Mouse (Mus musculus) midbrain, embryonic 14.5 days (tissue): ENCODE measurements around the gene Evi5. TPM values are rescaled to one million over a fixed set of nuclear protein-coding genes. Genes with fewer than 3 reads are reported as not detected.

Experiments used
- ATAC-seq: fragments of 200-750 bp; cut with Nextera tagmentation; 2 replicates; pipeline ENCODE4 v1.8.0; 2017; ENCODE audit warnings: moderate number of reproducible peaks, moderate library complexity; ENCODE audit not compliant: low FRiP score, low TSS enrichment
- DNase-seq: peaks from one replicate; pipeline ENCODE4 v3.0.0-alpha.2; 2015
- H3K27ac ChIP-seq: fragments of 300-500 bp; sonication (generic); replicated peaks from 2 replicates; pipeline ENCODE4 v1.5.1; 2014; ENCODE audit warnings: mild to moderate bottlenecking, low read depth, low read length, moderate library complexity
- H3K27me3 ChIP-seq: fragments of 300-500 bp; sonication (generic); 2 replicates; pipeline ENCODE4 v1.6.1; 2014; ENCODE audit warnings: low read length, control low read depth, mixed read lengths; ENCODE audit not compliant: control insufficient read depth, insufficient read depth
- H3K36me3 ChIP-seq: fragments of 300-500 bp; sonication (generic); 2 replicates; pipeline ENCODE4 v1.6.1; 2014; ENCODE audit warnings: low read length, control low read depth; ENCODE audit not compliant: control insufficient read depth, insufficient read depth
- H3K4me1 ChIP-seq: fragments of 300-500 bp; sonication (generic); 2 replicates; pipeline ENCODE4 v1.6.1; 2014; ENCODE audit warnings: mild to moderate bottlenecking, antibody characterized with exemption, low read length, control low read depth; ENCODE audit not compliant: control insufficient read depth, insufficient read depth
- H3K4me2 ChIP-seq: fragments of 300-500 bp; sonication (generic); 2 replicates; pipeline ENCODE4 v1.6.1; 2014; ENCODE audit warnings: mild to moderate bottlenecking, low read length, moderate library complexity
- H3K4me3 ChIP-seq: fragments of 300-500 bp; sonication (generic); replicated peaks from 2 replicates; pipeline ENCODE4 v1.5.1; 2014; ENCODE audit warnings: low read depth, low read length
- H3K9ac ChIP-seq: fragments of 300-500 bp; sonication (generic); replicated peaks from 2 replicates; pipeline ENCODE4 v1.6.1; 2014; ENCODE audit warnings: mild to moderate bottlenecking, low read length, moderate library complexity
- H3K9me3 ChIP-seq: fragments of 300-500 bp; sonication (generic); 2 replicates; pipeline ENCODE4 v1.6.1; 2016; ENCODE audit warnings: low read length, control low read depth, mixed read lengths; ENCODE audit not compliant: control insufficient read depth
- WGBS: fragments of 180-500 bp; shearing (Covaris S2); extraction: QIAGEN DNeasy Blood & Tissue Kit; methylation state at CpG from one replicate; pipeline ENCODE4 v1.1.7; 2014; 5-methylcytosine and 5-hydroxymethylcytosine counted together
- polyA plus RNA-seq: library from polyadenylated mRNA; unstranded; fragments of >200 nt; fragmentation: Nextera tagmentation; extraction: Ambion mirVana; gene quantifications from 2 replicates; pipeline ENCODE4 v1.2.1, GENCODE M21; 2014

Gene Evi5
- polyA plus RNA-seq, 1 experiment from 2014 or later = 40.5 TPM

DNA sequence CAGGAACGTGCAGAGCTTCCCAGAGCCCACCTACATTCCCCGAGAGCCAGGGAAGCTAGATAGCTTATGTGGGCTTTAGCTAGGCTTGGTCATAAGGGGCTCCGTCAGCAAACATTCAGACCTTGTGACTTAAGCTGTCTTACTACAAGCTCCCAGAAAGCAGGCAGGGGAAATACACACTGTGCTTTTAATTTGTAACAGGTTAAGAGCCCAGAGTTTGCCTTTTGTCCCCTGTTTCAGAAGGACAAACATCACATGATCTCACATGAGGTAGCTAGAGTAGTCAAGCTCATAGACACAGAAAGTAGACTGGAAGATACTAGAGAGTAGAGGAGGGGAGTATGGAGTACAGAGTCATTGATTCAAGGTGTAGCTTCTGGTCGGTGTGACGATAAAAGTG, 5.8 kb upstream of the Evi5 start:
- Histone ChIP-seq H3K4me1 (no peaks in the 10 kb centered on the region), H3K9ac (no peak overlapping the region), H3K4me3 (no peak overlapping the region), H3K36me3 (no peaks in the 10 kb centered on the region), H3K4me2 (no peak overlapping the region), H3K9me3 (no peaks in the 10 kb centered on the region), H3K27ac (no peak overlapping the region), H3K27me3 (no peaks in the 10 kb centered on the region)
- 85% methylated on average over 5 of the region's 5 CpGs for WGBS
- ATAC-seq = no peak
- no peak for DNase-seq

DNA sequence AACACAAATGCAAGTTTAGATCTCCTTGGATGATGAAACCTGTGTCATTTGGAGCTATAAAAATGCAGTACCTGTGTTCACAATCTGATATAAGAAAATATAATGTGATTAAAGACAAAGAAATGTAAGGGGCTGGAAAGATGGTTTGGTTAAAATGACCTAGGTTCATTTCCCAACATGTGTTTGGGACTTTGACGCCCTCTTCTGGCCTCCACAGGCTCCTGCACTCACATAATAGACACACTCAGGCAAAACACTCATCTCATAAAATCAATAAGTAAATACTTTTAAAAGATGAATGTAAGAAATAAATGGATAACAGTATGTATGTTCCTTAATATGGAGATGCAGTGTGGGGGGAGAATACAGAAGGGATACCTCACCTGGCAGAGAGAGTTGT, 2.1 kb upstream of the Evi5 start:
- WGBS = 91% methylated on average over 1 of the region's 1 CpGs
- no peaks in the 10 kb centered on the region for H3K4me1 ChIP-seq
- H3K27me3 ChIP-seq = no peaks in the 10 kb centered on the region
- no peaks in the 10 kb centered on the region for H3K9me3 ChIP-seq
- no peaks in the 10 kb centered on the region for H3K36me3 ChIP-seq
- no peak for DNase-seq
- no peak overlapping the region for H3K4me2 ChIP-seq
- H3K4me3 ChIP-seq = no peak overlapping the region
- H3K27ac ChIP-seq = no peak overlapping the region
- no peak overlapping the region for H3K9ac ChIP-seq
- ATAC-seq = no peak

DNA sequence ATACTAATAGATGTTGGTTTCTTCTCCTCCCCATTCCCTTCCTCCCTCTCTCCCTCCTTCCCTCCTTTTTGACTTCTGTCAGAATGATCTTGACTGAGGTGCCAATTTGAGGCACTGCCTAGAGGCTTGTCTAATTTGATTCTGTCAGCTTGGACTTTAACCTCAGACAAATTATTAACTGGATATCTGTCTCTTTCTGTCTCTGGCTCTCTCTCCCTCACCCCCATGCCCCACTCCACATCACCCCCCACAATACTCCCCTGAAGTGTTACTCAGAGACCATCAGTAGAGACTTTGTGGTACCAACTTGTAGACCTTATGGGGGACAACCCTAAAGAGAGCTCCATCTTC, 329 bp upstream of the Evi5 start:
- no peaks in the 10 kb centered on the region for H3K9me3 ChIP-seq
- H3K4me2 ChIP-seq = no peak overlapping the region
- DNase-seq = no peak
- H3K27ac ChIP-seq = no peak overlapping the region
- no peaks in the 10 kb centered on the region for H3K27me3 ChIP-seq
- H3K4me3 ChIP-seq = no peak overlapping the region
- H3K4me1 ChIP-seq = no peaks in the 10 kb centered on the region
- no peak overlapping the region for H3K9ac ChIP-seq
- no peak for ATAC-seq
- no peaks in the 10 kb centered on the region for H3K36me3 ChIP-seq

DNA sequence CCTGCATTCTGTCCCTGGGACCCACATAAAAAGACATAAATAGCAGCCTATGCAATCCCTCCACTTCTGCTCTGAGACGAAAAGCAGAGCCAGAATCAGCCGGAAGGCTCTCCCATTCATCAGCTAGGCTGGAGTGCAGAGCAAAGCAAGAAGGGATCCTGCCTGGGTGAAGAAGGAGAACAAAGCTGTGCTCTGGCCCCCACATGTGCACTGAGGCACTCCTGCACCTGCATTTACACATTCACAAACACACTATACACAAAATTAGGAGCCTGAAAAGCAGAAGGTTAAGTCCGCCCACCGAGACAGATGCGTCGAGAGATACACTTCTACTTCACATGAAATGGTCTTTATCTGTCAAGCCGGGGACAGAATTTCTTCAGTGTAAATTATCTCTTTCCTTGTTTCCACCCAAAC, 1.0 kb downstream of the Evi5 start:
- no peak for DNase-seq

DNA sequence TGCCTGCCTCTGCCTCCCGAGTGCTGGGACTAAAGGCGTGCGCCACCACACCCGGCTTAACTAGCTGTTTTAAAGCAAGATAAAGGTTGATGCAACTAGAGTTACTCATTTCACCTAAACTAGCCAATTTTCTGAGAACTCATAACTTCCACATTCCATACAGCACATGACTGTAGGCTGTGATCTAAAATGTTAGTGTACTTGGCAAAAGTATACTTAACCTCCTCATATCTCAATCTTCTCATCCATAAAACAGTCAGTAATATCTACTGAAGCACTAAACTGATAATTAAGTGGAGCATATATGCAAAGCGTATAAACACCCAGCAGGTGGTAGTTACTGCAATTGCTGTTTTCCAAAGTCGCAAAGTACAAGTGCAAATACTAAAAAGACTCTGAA, 1.6 kb downstream of the Evi5 start:
- 95% methylated on average over 6 of the region's 6 CpGs for WGBS
- Histone ChIP-seq H3K36me3 (no peaks in the 10 kb centered on the region), H3K27me3 (no peaks in the 10 kb centered on the region), H3K4me1 (no peaks in the 10 kb centered on the region), H3K9ac (no peak overlapping the region), H3K4me2 (no peak overlapping the region), H3K4me3 (no peak overlapping the region), H3K27ac (no peak overlapping the region), H3K9me3 (no peaks in the 10 kb centered on the region)
- DNase-seq = no peak
- no peak for ATAC-seq

More for the DNA sequence above, 1.0 kb downstream of the Evi5 start:
- Histone ChIP-seq H3K4me3 (no peak overlapping the region), H3K4me2 (no peak overlapping the region), H3K27ac (no peak overlapping the region), H3K27me3 (no peaks in the 10 kb centered on the region), H3K9ac (no peak overlapping the region), H3K36me3 (no peaks in the 10 kb centered on the region), H3K9me3 (no peaks in the 10 kb centered on the region), H3K4me1 (no peaks in the 10 kb centered on the region)
- no peak for ATAC-seq
- 74% methylated on average over 7 of the region's 7 CpGs for WGBS

DNA sequence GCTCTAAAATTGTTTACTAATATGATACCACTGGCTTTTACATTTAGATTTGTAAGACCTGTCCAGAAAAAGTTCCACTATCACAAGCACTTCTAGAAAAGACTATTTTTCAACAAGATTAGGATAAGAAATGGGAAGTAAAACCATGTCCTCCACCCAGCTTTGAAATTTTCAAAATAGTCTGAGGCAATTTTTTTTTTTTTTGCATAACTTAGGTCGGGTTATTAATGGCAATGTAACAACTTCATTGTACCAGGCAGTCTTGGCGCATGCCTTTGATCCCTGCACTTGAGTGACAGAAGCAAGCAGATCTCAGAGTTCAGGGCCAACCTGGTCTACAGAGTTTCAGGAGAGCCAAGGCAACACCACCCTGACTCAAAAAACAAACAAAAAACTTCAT, 5.2 kb downstream of the Evi5 start:
- H3K4me3 ChIP-seq = no peak overlapping the region
- H3K27me3 ChIP-seq = no peaks in the 10 kb centered on the region
- ATAC-seq (no peak), DNase-seq (no peak)
- H3K4me2 ChIP-seq = peak overlapping the region; percentile 64; the same call in 1 of the 2 replicates
- no peaks in the 10 kb centered on the region for H3K9me3 ChIP-seq
- 40% methylated on average over 2 of the region's 2 CpGs for WGBS
- no peak overlapping the region for H3K27ac ChIP-seq
- no peak overlapping the region for H3K9ac ChIP-seq
- H3K4me1 ChIP-seq = peaks cover 4% of the 10 kb centered on the region; the same call in 1 of the 2 replicates
- no peaks in the 10 kb centered on the region for H3K36me3 ChIP-seq

DNA sequence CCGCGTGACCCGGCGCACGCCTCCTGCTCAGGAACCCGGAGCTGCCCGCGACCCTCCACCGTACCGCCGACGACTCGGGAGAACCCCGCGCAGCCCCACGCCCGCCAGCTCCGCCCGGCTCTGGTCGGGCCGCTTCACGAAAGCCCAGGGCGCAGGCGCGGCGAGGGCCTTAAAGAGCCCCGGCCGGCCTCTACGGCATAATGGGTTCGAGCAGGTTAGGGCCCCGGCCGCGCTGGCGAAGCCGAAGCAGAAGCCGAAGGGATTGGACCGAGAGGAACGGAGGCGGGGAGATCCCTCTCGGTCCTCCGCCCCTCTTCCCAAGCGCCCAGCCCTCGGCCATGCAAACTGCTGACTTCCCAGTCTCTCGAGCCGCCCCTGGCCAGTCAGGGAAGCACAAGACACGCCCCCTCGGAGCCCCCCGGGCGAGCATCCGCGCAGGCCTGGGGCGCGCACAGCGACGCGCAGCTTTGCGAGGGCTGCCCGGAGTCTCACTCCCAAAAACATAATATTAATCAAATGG, 5.9 kb downstream of the Evi5 start:
- no peaks in the 10 kb centered on the region for H3K36me3 ChIP-seq
- peaks cover 4% of the 10 kb centered on the region; the same call in 1 of the 2 replicates for H3K4me1 ChIP-seq
- no peaks in the 10 kb centered on the region for H3K27me3 ChIP-seq
- peak overlapping the region; percentile 64 for H3K4me2 ChIP-seq
- no peaks in the 10 kb centered on the region for H3K9me3 ChIP-seq
- peak; percentile 97 for ATAC-seq
- H3K9ac ChIP-seq = peak overlapping the region; percentile 80
- peak overlapping the region; percentile 91 for H3K27ac ChIP-seq
- WGBS = under 1% methylated on average over 58 of the region's 58 CpGs
- peak; percentile 95 for DNase-seq
- peak overlapping the region; percentile 72 for H3K4me3 ChIP-seq

DNA sequence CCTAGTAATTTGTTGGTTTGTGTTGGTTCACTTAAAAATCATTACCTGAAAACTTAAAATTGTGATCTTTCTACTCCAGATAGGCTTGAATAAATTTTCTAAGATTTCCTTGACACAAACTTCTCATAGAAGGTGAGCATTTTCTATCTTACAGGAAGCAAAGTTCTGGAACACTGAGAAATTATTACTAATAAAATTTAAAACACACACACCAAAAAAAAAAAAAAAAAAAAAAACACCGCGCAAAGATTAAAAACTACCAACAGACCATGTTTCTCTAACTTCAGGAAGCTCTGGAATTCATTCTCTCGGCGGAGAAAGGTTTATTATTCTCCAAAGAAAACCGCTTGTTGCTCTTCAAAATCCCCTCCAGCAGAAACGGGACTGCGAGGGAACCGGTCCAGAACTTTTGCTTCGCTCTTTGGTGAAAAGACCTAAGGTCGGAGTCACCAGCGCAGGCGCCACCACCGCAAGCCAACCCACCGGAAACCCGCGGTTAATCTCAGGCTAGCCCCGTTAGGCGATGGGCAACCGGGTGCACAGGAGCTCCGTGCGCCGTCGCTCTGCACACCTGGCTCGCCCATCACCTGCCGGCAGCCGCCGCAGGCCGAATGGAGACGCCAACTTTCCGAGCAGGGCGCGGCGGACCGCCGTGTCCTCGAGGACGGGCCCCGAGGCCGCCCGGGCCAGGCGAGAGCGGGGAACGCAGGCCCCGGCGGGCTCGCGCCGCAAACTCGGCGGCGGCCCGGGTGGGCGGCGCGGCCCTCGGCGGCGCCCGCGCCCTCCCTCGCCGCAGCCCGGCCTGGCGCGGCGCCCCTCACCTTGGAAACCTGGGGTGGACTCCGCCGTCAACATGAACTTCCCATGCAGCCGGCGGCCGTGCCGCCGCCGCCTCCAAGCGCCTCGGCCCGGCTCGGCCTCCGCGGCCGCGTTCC, 6.7 kb downstream of the Evi5 start:
- WGBS = under 1% methylated on average over 80 of the region's 82 CpGs
- peak overlapping the region; percentile 80 for H3K9ac ChIP-seq
- H3K4me1 ChIP-seq = peaks cover 4% of the 10 kb centered on the region; the same call in 1 of the 2 replicates
- H3K9me3 ChIP-seq = no peaks in the 10 kb centered on the region
- DNase-seq = peak; percentile 68
- peak overlapping the region; percentile 64 for H3K4me2 ChIP-seq
- no peaks in the 10 kb centered on the region for H3K27me3 ChIP-seq
- H3K27ac ChIP-seq = peak overlapping the region; percentile 91
- H3K36me3 ChIP-seq = no peaks in the 10 kb centered on the region
- peak; percentile 76; the same call in 1 of the 2 replicates for ATAC-seq
- H3K4me3 ChIP-seq = peak overlapping the region; percentile 72
